Mouse (Mus musculus): ENCODE results near the gene Prodh2.

GRCm38 (mm10) chr7:30522871-30523270 lies 29.4 kb downstream of the Prodh2 start:
- TF ChIP-seq ZNF384 (IDR thresholded peaks at IDR 0.05; ENCODE audit: low read depth, low read length) (no peak), ZC3H11A (IDR thresholded peaks at IDR 0.05; ENCODE audit: borderline replicate concordance, low read depth, low read length) (no peak), HCFC1 (IDR thresholded peaks at IDR 0.05; ENCODE audit: borderline replicate concordance, insufficient read depth, low read length) (no peak), CHD2 (IDR thresholded peaks at IDR 0.05; ENCODE audit: low read depth, low read length) (no peak), MAFK (IDR thresholded peaks at IDR 0.05; ENCODE audit: insufficient read depth, low read depth, low read length) (no peak)
